Mouse (Mus musculus) liver, adult 2 months (tissue): ENCODE measurements around the gene Fam111a. TPM values are rescaled to one million over a fixed set of nuclear protein-coding genes. Genes with fewer than 3 reads are reported as not detected.

Experiments used
- DNase-seq: peaks from one replicate; pipeline ENCODE4 v3.0.0-alpha.2; 2011; ENCODE audit warnings: low read depth, low spot score; ENCODE audit errors: extremely low read depth
- H3K27ac ChIP-seq: fragments of 200-500 bp; replicated peaks from 2 replicates; pipeline ENCODE4 v1.5.1; 2012; ENCODE audit warnings: low read depth, mild to moderate bottlenecking, control low read depth, inconsistent platforms, low read length; ENCODE audit not compliant: insufficient read depth
- H3K27me3 ChIP-seq: fragments of 200-500 bp; 2 replicates; pipeline ENCODE4 v1.6.1; 2012; ENCODE audit warnings: mild to moderate bottlenecking, moderate library complexity, low read length, inconsistent platforms; ENCODE audit not compliant: control insufficient read depth, insufficient read depth
- H3K36me3 ChIP-seq: fragments of 200-500 bp; 2 replicates; pipeline ENCODE4 v1.6.1; 2012; ENCODE audit warnings: low read length, inconsistent platforms; ENCODE audit not compliant: control insufficient read depth, insufficient read depth
- H3K4me1 ChIP-seq: fragments of 200-500 bp; 2 replicates; pipeline ENCODE4 v1.6.1; 2011; ENCODE audit warnings: low read length; ENCODE audit not compliant: control insufficient read depth, insufficient read depth
- H3K4me3 ChIP-seq: fragments of 200-500 bp; 2 replicates; pipeline ENCODE4 v1.5.1; 2011; ENCODE audit warnings: low read depth, mild to moderate bottlenecking, control low read depth, low read length, moderate library complexity; ENCODE audit not compliant: insufficient read depth
- H3K79me2 ChIP-seq: fragments of 200-500 bp; 2 replicates; pipeline ENCODE4 v1.6.1; 2012; ENCODE audit warnings: inconsistent platforms, mild to moderate bottlenecking, low read length, moderate library complexity; ENCODE audit not compliant: control insufficient read depth, insufficient read depth
- H3K9ac ChIP-seq: fragments of 200-500 bp; 2 replicates; pipeline ENCODE4 v1.6.1; 2012; ENCODE audit warnings: low read depth, mild to moderate bottlenecking, control low read depth, inconsistent platforms, low read length
- CTCF ChIP-seq: fragments of 200-500 bp; IDR thresholded peaks from 2 replicates; pipeline ENCODE4 v1.5.1; 2011; ENCODE audit warnings: low read depth, low read length, control low read depth
- POLR2A ChIP-seq: fragments of 200-500 bp; IDR thresholded peaks from 2 replicates; pipeline ENCODE4 v1.6.1; 2011; ENCODE audit warnings: low read length, control low read depth; ENCODE audit not compliant: insufficient read depth; ENCODE audit errors: extremely low read depth
- WGBS: fragments of 180-500 bp; shearing (Covaris S2); methylation state at CpG from one replicate; pipeline ENCODE4 v1.1.7; 2018; 5-methylcytosine and 5-hydroxymethylcytosine counted together
- polyA plus RNA-seq: library from polyadenylated mRNA; depleted of rRNA; stranded (reverse); fragments of >200 nt; gene quantifications from 2 replicates; pipeline ENCODE4 v1.2.3, GENCODE M21; 2012
- total RNA-seq: library from RNA; depleted of rRNA; stranded (reverse); fragments of >200 nt; gene quantifications from 2 replicates; pipeline ENCODE4 v1.2.3, GENCODE M21; 2014

Fam111a gene
- total and polyA plus RNA-seq, 2 experiments = 0.24 to 2.4 TPM

GRCm38 (mm10) chr19:12567011-12567410, 21.5 kb downstream of the Fam111a start:
- whole genome bisulfite sequencing = 82% methylated on average over 4 of the region's 4 CpGs
- H3K4me3 ChIP-seq = no peak overlapping the region

GRCm38 (mm10) chr19:12570866-12571265, 25.3 kb downstream of the Fam111a start:
- H3K27ac ChIP-seq = no peak overlapping the region
- no peaks in the 10 kb centered on the region for H3K36me3 ChIP-seq
- H3K9ac ChIP-seq = no peak overlapping the region
- H3K4me3 ChIP-seq = no peak overlapping the region
- H3K79me2 ChIP-seq = no peaks in the 10 kb centered on the region
- 0 out of 2 replicates have a peak, but pooled peaks cover 2% of the 10 kb centered on the region for H3K4me1 ChIP-seq
- 79% methylated on average over 2 of the region's 2 CpGs for WGBS
- no peaks in the 10 kb centered on the region for H3K27me3 ChIP-seq
- no peak for TF ChIP-seq CTCF
- no peak for DNase-seq

More at GRCm38 (mm10) chr19:12567011-12567410, 21.5 kb downstream of the Fam111a start:
- no peaks in the 10 kb centered on the region for H3K36me3 ChIP-seq
- no peaks in the 10 kb centered on the region for H3K79me2 ChIP-seq
- no peak overlapping the region for H3K27ac ChIP-seq
- H3K27me3 ChIP-seq = no peaks in the 10 kb centered on the region
- DNase-seq = peak; percentile 13
- H3K9ac ChIP-seq = no peak overlapping the region
- TF ChIP-seq CTCF (no peak), POLR2A (no peak)
- no peaks in the 10 kb centered on the region for H3K4me1 ChIP-seq

GRCm38 (mm10) chr19:12571687-12572086, 26.1 kb downstream of the Fam111a start:
- H3K27me3 ChIP-seq = no peaks in the 10 kb centered on the region
- H3K27ac ChIP-seq = no peak overlapping the region
- H3K9ac ChIP-seq = no peak overlapping the region
- no peak for TF ChIP-seq POLR2A
- no peak for TF ChIP-seq CTCF
- 0 out of 2 replicates have a peak, but pooled peaks cover 3% of the 10 kb centered on the region for H3K4me1 ChIP-seq
- H3K36me3 ChIP-seq = no peaks in the 10 kb centered on the region
- H3K79me2 ChIP-seq = no peaks in the 10 kb centered on the region
- no peak overlapping the region for H3K4me3 ChIP-seq
- DNase-seq = no peak
- WGBS = 98% methylated on average over 1 of the region's 1 CpGs

GRCm38 (mm10) chr19:12572614-12573265, 27.2 kb downstream of the Fam111a start:
- DNase-seq = peak; percentile 12
- Histone ChIP-seq H3K36me3 (no peaks in the 10 kb centered on the region), H3K79me2 (no peaks in the 10 kb centered on the region), H3K9ac (no peak overlapping the region), H3K4me1 (0 out of 2 replicates have a peak, but pooled peaks cover 4% of the 10 kb centered on the region), H3K27ac (no peak overlapping the region), H3K4me3 (no peak overlapping the region), H3K27me3 (no peaks in the 10 kb centered on the region)
- WGBS = 14% methylated on average over 1 of the region's 1 CpGs
- TF ChIP-seq POLR2A (no peak), CTCF (no peak)

- Histone ChIP-seq H3K9ac (peak overlapping the region; percentile 1; the same call in 1 of the 2 replicates), H3K4me3 (peak overlapping the region; percentile 7), H3K79me2 (no peaks in the 10 kb centered on the region), H3K36me3 (no peaks in the 10 kb centered on the region), H3K4me1 (0 out of 2 replicates have a peak, but pooled peaks cover 4% of the 10 kb centered on the region), H3K27ac (peak overlapping the region; percentile 10; the same call in 1 of the 2 replicates), H3K27me3 (no peaks in the 10 kb centered on the region)
- WGBS = 29% methylated on average over 14 of the region's 14 CpGs
- TF ChIP-seq CTCF = no peak
- no peak for TF ChIP-seq POLR2A
- DNase-seq = peak; percentile 60
Observed at GRCm38 (mm10) chr19:12573266-12574011, 27.9 kb downstream of the Fam111a start.
